Mouse (Mus musculus) lung, postnatal 0 days (tissue): ENCODE results near the gene Wdr20.

Source experiments
- CTCF ChIP-seq: IDR thresholded peaks from 2 replicates; pipeline ENCODE4 v1.5.1; 2016; ENCODE audit warnings: antibody characterized with exemption, mild to moderate bottlenecking
- EP300 ChIP-seq: IDR thresholded peaks from 2 replicates; pipeline ENCODE4 v1.6.1; 2016; ENCODE audit warnings: antibody characterized with exemption, mild to moderate bottlenecking, control low read depth

GRCm38 (mm10) chr12:110736641-110737040, 1.1 kb upstream of the Wdr20 start:
- TF ChIP-seq CTCF: no peak
- TF ChIP-seq EP300: no peak
